Mouse (Mus musculus): Measurements from ENCODE around the gene Appl2. TPM values are rescaled to one million over a fixed set of nuclear protein-coding genes. Genes with fewer than 3 reads are reported as not detected.

The Appl2 gene
- total and polyA plus RNA-seq, 3 experiments = 11.1 to 26.3 (median 15.7) TPM

DNA sequence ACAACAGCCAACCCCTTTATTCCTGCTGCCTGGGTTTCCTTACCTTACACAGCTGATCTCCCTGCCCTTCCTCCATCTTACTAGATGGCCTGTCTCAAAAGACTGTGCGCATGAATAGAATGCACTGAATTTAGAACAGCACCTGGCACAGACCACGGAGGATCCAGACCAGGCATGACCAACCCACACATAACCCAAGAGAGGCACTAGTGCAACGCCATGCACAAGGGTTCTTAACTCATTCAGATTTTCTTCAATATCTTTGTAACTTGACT lies 2.9 kb downstream of the Appl2 start:
- Histone ChIP-seq H3K36me3 (replicated peaks) (no peaks in the 10 kb centered on the region), H3K4me3 (ENCODE audit: low read depth, low read length) (no peak overlapping the region; the same call in 1 of the 2 replicates), H3K27me3 (ENCODE audit: insufficient read depth, low read length) (peaks cover 68% of the 10 kb centered on the region), H3K4me1 (ENCODE audit: insufficient read depth, low read depth, low read length) (peaks cover 45% of the 10 kb centered on the region), H3K9me3 (replicated peaks) (no peaks in the 10 kb centered on the region)
- ATAC-seq (ENCODE audit: extremely low read depth, insufficient number of reproducible peaks, low FRiP score, poor library complexity, severe bottlenecking) = no peak
- DNase-seq (ENCODE audit: low spot score) = no peak
- TF ChIP-seq CTCF (IDR thresholded peaks at IDR 0.05; ENCODE audit: low read depth, low read length) = no peak
- no peak for TF ChIP-seq GATA1 (IDR thresholded peaks at IDR 0.05; ENCODE audit: borderline replicate concordance, low read length)
- TF ChIP-seq POLR2AphosphoS5 (IDR thresholded peaks at IDR 0.05; ENCODE audit: insufficient replicate concordance, low read depth, low read length) = no peak
- TF ChIP-seq TAL1 (conservative IDR thresholded peaks at IDR 0.05; ENCODE audit: low read depth, low read length) = no peak
- no peak for TF ChIP-seq GATA2 (IDR thresholded peaks at IDR 0.05; ENCODE audit: borderline replicate concordance, low read depth, low read length)

- Histone ChIP-seq H3K4me1 (ENCODE audit: insufficient read depth, low read depth, low read length) (peaks cover 45% of the 10 kb centered on the region), H3K9me3 (replicated peaks) (no peaks in the 10 kb centered on the region), H3K36me3 (replicated peaks) (no peaks in the 10 kb centered on the region), H3K27me3 (ENCODE audit: insufficient read depth, low read length) (peaks cover 68% of the 10 kb centered on the region), H3K4me3 (ENCODE audit: low read depth, low read length) (peak overlapping the region; percentile 43; the same call in 1 of the 2 replicates)
- peak; percentile 85 for ATAC-seq (ENCODE audit: extremely low read depth, insufficient number of reproducible peaks, low FRiP score, poor library complexity, severe bottlenecking)
- peak; percentile 45 for DNase-seq (ENCODE audit: low spot score)
- TF ChIP-seq GATA2 (IDR thresholded peaks at IDR 0.05; ENCODE audit: borderline replicate concordance, low read depth, low read length) (no peak), POLR2AphosphoS5 (IDR thresholded peaks at IDR 0.05; ENCODE audit: insufficient replicate concordance, low read depth, low read length) (no peak), TAL1 (conservative IDR thresholded peaks at IDR 0.05; ENCODE audit: low read depth, low read length) (peak; percentile 80)
These were observed 3.4 kb downstream of the Appl2 start for GRCm38 (mm10) chr10:83644865-83645715.

DNA sequence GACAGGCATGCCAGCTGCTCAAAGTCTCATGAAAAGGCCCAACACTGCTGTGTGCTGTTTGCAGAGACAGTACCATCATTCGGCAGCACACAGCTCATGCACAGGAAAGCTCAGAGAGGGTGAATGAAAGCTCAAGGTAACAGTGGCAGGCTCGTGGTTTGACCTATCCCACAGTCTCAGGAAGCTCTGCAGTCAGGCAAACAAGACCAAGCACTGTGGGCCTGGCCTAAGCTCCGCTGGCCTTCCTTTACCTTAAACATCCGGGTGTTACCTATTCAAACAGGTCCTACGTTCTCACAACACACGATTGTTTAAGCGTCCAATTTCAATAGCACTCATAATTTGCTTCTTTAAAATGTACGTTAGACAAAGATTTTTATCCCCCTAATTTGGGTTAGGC lies 4.4 kb downstream of the Appl2 start:
- Histone ChIP-seq H3K27me3 (ENCODE audit: insufficient read depth, low read length) (peaks cover 76% of the 10 kb centered on the region), H3K4me1 (ENCODE audit: insufficient read depth, low read depth, low read length) (peaks cover 43% of the 10 kb centered on the region), H3K4me3 (ENCODE audit: low read depth, low read length) (no peak overlapping the region), H3K36me3 (replicated peaks) (no peaks in the 10 kb centered on the region), H3K9me3 (replicated peaks) (no peaks in the 10 kb centered on the region)
- no peak for DNase-seq (ENCODE audit: low spot score)
- no peak for ATAC-seq (ENCODE audit: extremely low read depth, insufficient number of reproducible peaks, low FRiP score, poor library complexity, severe bottlenecking)
- TF ChIP-seq TAL1 (conservative IDR thresholded peaks at IDR 0.05; ENCODE audit: low read depth, low read length) (no peak), POLR2AphosphoS5 (IDR thresholded peaks at IDR 0.05; ENCODE audit: insufficient replicate concordance, low read depth, low read length) (no peak), CTCF (IDR thresholded peaks at IDR 0.05; ENCODE audit: low read depth, low read length) (no peak), GATA2 (IDR thresholded peaks at IDR 0.05; ENCODE audit: borderline replicate concordance, low read depth, low read length) (no peak), GATA1 (IDR thresholded peaks at IDR 0.05; ENCODE audit: borderline replicate concordance, low read length) (no peak)

- Histone ChIP-seq H3K4me1 (ENCODE audit: insufficient read depth, low read depth, low read length) (peaks cover 32% of the 10 kb centered on the region), H3K4me3 (ENCODE audit: low read depth, low read length) (no peak overlapping the region), H3K36me3 (replicated peaks) (no peaks in the 10 kb centered on the region), H3K27me3 (ENCODE audit: insufficient read depth, low read length) (peaks cover 68% of the 10 kb centered on the region), H3K9me3 (replicated peaks) (no peaks in the 10 kb centered on the region)
- DNase-seq (ENCODE audit: low spot score) (no peak), ATAC-seq (ENCODE audit: extremely low read depth, insufficient number of reproducible peaks, low FRiP score, poor library complexity, severe bottlenecking) (no peak)
- no peak for TF ChIP-seq POLR2AphosphoS5 (IDR thresholded peaks at IDR 0.05; ENCODE audit: insufficient replicate concordance, low read depth, low read length)
- TF ChIP-seq GATA1 (IDR thresholded peaks at IDR 0.05; ENCODE audit: borderline replicate concordance, low read length) = no peak
- TF ChIP-seq TAL1 (conservative IDR thresholded peaks at IDR 0.05; ENCODE audit: low read depth, low read length) = no peak
- TF ChIP-seq CTCF (IDR thresholded peaks at IDR 0.05; ENCODE audit: low read depth, low read length) = no peak
- no peak for TF ChIP-seq GATA2 (IDR thresholded peaks at IDR 0.05; ENCODE audit: borderline replicate concordance, low read depth, low read length)
These were observed 6.9 kb downstream of the Appl2 start for GRCm38 (mm10) chr10:83641641-83642040.

- no peaks in the 10 kb centered on the region for H3K9me3 ChIP-seq (replicated peaks)
- H3K4me1 ChIP-seq (ENCODE audit: insufficient read depth, low read depth, low read length) = peaks cover 16% of the 10 kb centered on the region
- TF ChIP-seq GATA2 (IDR thresholded peaks at IDR 0.05; ENCODE audit: borderline replicate concordance, low read depth, low read length) (no peak), GATA1 (IDR thresholded peaks at IDR 0.05; ENCODE audit: borderline replicate concordance, low read length) (no peak), TAL1 (conservative IDR thresholded peaks at IDR 0.05; ENCODE audit: low read depth, low read length) (no peak), CTCF (IDR thresholded peaks at IDR 0.05; ENCODE audit: low read depth, low read length) (no peak), POLR2AphosphoS5 (IDR thresholded peaks at IDR 0.05; ENCODE audit: insufficient replicate concordance, low read depth, low read length) (no peak)
- H3K4me3 ChIP-seq (ENCODE audit: low read depth, low read length) = no peak overlapping the region
- ATAC-seq (ENCODE audit: extremely low read depth, insufficient number of reproducible peaks, low FRiP score, poor library complexity, severe bottlenecking) = no peak
- no peaks in the 10 kb centered on the region for H3K36me3 ChIP-seq (replicated peaks)
- DNase-seq (ENCODE audit: low spot score) = no peak
- H3K27me3 ChIP-seq (ENCODE audit: insufficient read depth, low read length) = peaks cover 53% of the 10 kb centered on the region
These were observed 8.6 kb downstream of the Appl2 start for GRCm38 (mm10) chr10:83639881-83640386.

DNA sequence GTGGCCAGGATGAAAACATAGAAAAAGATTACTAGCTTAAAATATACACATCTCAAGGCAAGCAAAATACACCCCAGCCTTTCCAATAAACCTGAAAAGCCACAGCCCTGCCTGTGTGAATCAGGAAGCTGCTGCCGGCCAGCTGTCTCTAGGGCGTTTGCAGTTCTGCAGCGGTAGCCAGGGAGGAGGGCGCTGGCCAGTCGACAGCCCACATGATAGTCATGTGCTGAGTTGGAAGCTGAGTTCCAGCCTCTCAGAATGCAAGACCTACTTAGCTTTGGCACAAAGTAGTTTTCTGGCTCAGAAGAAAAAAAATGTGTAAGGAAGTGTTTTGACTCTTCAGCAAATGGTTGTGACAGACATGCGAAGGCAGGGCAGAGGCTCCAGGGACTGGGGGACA lies 11.2 kb downstream of the Appl2 start:
- no peaks in the 10 kb centered on the region for H3K9me3 ChIP-seq (replicated peaks)
- peaks cover 44% of the 10 kb centered on the region for H3K27me3 ChIP-seq (ENCODE audit: insufficient read depth, low read length)
- DNase-seq (ENCODE audit: low spot score) = no peak
- no peaks in the 10 kb centered on the region for H3K36me3 ChIP-seq (replicated peaks)
- H3K4me3 ChIP-seq (ENCODE audit: low read depth, low read length) = no peak overlapping the region
- TF ChIP-seq CTCF (IDR thresholded peaks at IDR 0.05; ENCODE audit: low read depth, low read length) (no peak), GATA2 (IDR thresholded peaks at IDR 0.05; ENCODE audit: borderline replicate concordance, low read depth, low read length) (no peak), GATA1 (IDR thresholded peaks at IDR 0.05; ENCODE audit: borderline replicate concordance, low read length) (no peak), TAL1 (conservative IDR thresholded peaks at IDR 0.05; ENCODE audit: low read depth, low read length) (no peak), POLR2AphosphoS5 (IDR thresholded peaks at IDR 0.05; ENCODE audit: insufficient replicate concordance, low read depth, low read length) (no peak)
- H3K4me1 ChIP-seq (ENCODE audit: insufficient read depth, low read depth, low read length) = peaks cover 5% of the 10 kb centered on the region; the same call in 1 of the 2 replicates
- no peak for ATAC-seq (ENCODE audit: extremely low read depth, insufficient number of reproducible peaks, low FRiP score, poor library complexity, severe bottlenecking)
